Mouse (Mus musculus) hindbrain, embryonic 11.5 days (tissue): ENCODE results near the gene Slc44a1. TPM values are rescaled to one million over a fixed set of nuclear protein-coding genes. Genes with fewer than 3 reads are reported as not detected.

Source experiments
- ATAC-seq: fragments of 200-750 bp; cut with Nextera tagmentation; 2 replicates; pipeline ENCODE4 v1.8.0; 2017; ENCODE audit warnings: mild to moderate bottlenecking, moderate TSS enrichment, moderate library complexity; ENCODE audit not compliant: low FRiP score
- DNase-seq: peaks from one replicate; pipeline ENCODE4 v3.0.0-alpha.2; 2015; ENCODE audit warnings: low spot score
- H3K27ac ChIP-seq: fragments of 300-500 bp; sonication (generic); 2 replicates; pipeline ENCODE4 v1.5.1; 2014; ENCODE audit warnings: mild to moderate bottlenecking, low read depth, low read length
- H3K27me3 ChIP-seq: fragments of 300-500 bp; sonication (generic); 2 replicates; pipeline ENCODE4 v1.6.1; 2014; ENCODE audit warnings: mild to moderate bottlenecking, low read length, moderate library complexity, mixed read lengths; ENCODE audit not compliant: control insufficient read depth, insufficient read depth
- H3K36me3 ChIP-seq: fragments of 300-500 bp; sonication (generic); 2 replicates; pipeline ENCODE4 v1.6.1; 2014; ENCODE audit warnings: mild to moderate bottlenecking, low read length, moderate library complexity, mixed read lengths; ENCODE audit not compliant: control insufficient read depth, insufficient read depth
- H3K4me1 ChIP-seq: fragments of 300-500 bp; sonication (generic); replicated peaks from 2 replicates; pipeline ENCODE4 v1.6.1; 2014; ENCODE audit warnings: low read length, mixed read lengths; ENCODE audit not compliant: control insufficient read depth, insufficient read depth
- H3K4me2 ChIP-seq: fragments of 300-500 bp; sonication (generic); replicated peaks from 2 replicates; pipeline ENCODE4 v1.6.1; 2014; ENCODE audit warnings: mild to moderate bottlenecking, low read depth, low read length
- H3K4me3 ChIP-seq: fragments of 300-500 bp; sonication (generic); 2 replicates; pipeline ENCODE4 v1.5.1; 2014; ENCODE audit warnings: low read depth, low read length
- H3K9ac ChIP-seq: fragments of 300-500 bp; sonication (generic); 2 replicates; pipeline ENCODE4 v1.6.1; 2014; ENCODE audit warnings: low read depth, low read length
- H3K9me3 ChIP-seq: fragments of 300-500 bp; sonication (generic); 2 replicates; pipeline ENCODE4 v1.6.1; 2016; ENCODE audit warnings: low read length; ENCODE audit not compliant: control insufficient read depth
- WGBS: fragments of 180-500 bp; shearing (Covaris S2); extraction: QIAGEN DNeasy Blood & Tissue Kit; methylation state at CpG from one replicate; pipeline ENCODE4 v1.1.7; 2014; 5-methylcytosine and 5-hydroxymethylcytosine counted together
- polyA plus RNA-seq: library from polyadenylated mRNA; unstranded; fragments of >200 nt; fragmentation: Nextera tagmentation; extraction: Ambion mirVana; gene quantifications from 2 replicates; pipeline ENCODE4 v1.2.1, GENCODE M21; 2014

The Slc44a1 gene
- polyA plus RNA-seq, 1 experiment from 2014 or later, result 14.4 TPM

DNA sequence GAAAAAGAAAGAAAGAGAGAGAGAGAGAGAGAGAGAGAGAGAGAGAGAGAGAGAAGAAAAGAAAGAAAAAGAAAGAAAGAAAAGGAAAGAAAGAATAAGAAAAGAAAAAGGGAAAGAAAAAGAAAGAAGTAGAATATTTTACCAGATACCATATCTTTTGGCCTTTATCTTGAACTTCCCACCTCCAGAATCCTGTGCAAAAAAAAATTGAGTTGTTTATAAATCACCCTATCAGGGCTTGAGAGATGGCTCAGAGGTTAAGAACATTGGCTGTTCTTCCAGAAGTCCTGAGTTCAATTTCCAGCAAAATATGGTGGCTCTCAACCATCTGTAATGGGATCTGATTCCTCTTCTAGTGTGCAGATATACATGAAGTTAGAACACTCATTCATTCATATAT is 33.3 kb upstream of the Slc44a1 start:
- Histone ChIP-seq H3K27me3 (no peaks in the 10 kb centered on the region), H3K4me1 (no peaks in the 10 kb centered on the region), H3K9ac (no peak overlapping the region), H3K9me3 (no peaks in the 10 kb centered on the region), H3K27ac (no peak overlapping the region), H3K36me3 (no peaks in the 10 kb centered on the region), H3K4me2 (no peak overlapping the region), H3K4me3 (no peak overlapping the region)
- no peak for ATAC-seq
- no peak for DNase-seq

DNA sequence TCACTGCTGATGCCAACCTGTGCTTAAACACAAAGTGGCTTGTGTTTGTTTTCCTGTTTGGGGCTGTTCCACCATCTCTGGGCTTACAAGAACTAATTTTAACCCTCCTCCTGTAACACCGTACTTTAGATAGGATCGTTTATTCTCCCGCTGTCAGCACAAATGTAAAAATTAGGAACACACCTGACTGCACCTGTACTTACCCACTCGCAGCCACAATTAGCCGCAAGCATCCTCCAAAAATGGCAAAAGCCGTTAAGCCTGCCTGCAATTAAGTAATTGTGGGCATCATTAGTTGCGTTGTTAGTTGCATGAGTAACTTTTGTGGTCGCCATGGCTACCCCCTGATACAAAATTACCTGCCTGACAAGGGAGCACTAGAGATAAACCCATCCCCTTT is 31.4 kb upstream of the Slc44a1 start:
- no peak overlapping the region for H3K4me3 ChIP-seq
- H3K9me3 ChIP-seq, result no peaks in the 10 kb centered on the region
- no peak overlapping the region for H3K4me2 ChIP-seq
- H3K27me3 ChIP-seq, result no peaks in the 10 kb centered on the region
- H3K27ac ChIP-seq, result no peak overlapping the region
- no peaks in the 10 kb centered on the region for H3K4me1 ChIP-seq
- ATAC-seq (no peak), DNase-seq (no peak)
- 82% methylated on average over 8 of the region's 8 CpGs for WGBS
- H3K36me3 ChIP-seq, result no peaks in the 10 kb centered on the region
- no peak overlapping the region for H3K9ac ChIP-seq

DNA sequence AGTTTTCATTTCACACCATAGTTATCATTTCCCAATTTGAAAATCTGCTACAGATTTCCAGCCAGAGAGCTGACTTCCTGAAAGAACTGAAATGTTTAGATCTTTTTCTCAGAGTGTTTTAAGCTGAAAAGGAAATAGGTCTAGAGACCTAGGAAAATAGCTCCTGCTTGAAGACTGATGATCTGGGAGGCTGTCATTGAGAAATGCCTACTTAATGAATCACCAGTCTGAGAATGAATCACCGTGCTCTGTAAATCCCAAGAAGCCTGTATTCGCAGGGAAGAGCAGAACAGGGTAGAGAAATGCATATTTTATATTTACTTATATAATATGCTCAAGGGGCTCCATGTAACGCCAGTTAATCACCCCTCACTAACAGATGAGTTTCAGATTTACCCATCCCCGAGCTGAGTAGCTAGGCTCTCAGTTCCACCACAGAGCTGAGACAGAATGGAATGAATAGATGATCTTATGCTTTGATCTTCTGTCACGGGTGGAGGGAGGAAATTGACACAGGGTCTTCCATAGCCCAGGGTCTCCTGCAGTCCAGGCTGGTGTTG is 30.6 kb upstream of the Slc44a1 start:
- WGBS, result 43% methylated on average over 5 of the region's 5 CpGs
- Histone ChIP-seq H3K4me1 (no peaks in the 10 kb centered on the region), H3K27ac (no peak overlapping the region), H3K4me3 (no peak overlapping the region), H3K9me3 (no peaks in the 10 kb centered on the region), H3K9ac (no peak overlapping the region), H3K4me2 (no peak overlapping the region), H3K36me3 (no peaks in the 10 kb centered on the region), H3K27me3 (no peaks in the 10 kb centered on the region)
- no peak for DNase-seq
- no peak for ATAC-seq

DNA sequence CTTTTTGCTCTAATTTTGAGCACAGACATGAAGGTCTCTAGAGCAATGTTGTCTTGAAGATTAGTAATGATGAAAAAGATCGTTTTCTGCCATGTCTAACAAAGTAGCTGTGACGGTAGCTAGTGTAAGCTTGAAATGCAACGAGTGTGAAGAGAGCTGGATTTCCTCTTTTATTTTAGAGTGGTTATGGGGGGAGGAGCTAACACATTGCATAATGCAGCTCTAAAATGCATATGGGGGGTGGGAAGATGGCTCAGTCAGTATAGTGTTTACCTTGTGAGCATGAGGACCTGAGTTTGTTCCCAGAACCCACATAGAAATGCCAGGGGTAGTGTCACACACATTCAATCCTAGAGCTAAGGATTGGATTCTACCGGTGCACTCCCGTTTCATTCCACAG is 29.5 kb upstream of the Slc44a1 start:
- Histone ChIP-seq H3K4me3 (no peak overlapping the region), H3K4me2 (no peak overlapping the region), H3K4me1 (no peaks in the 10 kb centered on the region)

DNA sequence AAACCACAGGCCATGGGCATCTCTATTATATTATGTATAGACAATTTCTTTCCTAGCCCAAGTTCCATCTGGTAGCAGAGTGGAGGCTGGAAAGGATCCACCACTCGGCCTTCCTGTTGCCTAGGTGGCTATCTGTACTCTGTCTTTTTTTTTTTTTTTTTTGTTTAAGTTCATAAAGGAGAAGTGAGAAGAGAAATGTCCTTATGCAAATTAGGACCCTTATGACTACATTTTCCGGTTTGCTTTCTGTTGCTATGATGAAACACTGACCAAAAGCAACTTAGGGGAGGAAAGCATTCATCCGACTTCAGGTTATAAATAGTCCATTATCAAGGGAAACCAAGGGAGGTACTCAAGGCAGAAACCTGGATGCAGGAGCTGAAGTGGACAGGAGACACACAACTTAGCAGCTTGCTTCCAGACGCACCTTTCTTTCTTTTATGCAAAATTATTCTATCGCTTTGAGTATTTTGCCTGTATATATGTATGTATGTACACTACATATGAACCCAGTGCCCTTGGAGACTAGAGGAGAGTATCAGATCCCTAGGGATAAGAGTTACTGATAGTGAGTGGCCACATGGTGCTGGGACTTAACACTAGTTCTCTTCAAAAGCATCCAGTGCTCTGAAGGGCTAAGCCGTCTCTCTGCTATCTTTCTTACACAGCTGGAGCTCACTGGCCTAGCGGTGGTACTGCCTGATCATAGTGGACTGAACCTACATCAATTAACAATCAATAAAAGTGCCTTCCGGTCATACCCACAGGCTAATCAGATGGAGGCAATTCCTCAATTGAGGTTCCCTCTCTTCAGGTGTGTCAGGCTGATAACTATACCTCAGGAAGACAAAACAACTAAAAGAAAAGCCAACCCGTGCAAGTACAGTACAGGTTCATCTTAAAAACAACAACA is 28.0 kb upstream of the Slc44a1 start:
- Histone ChIP-seq H3K36me3 (no peaks in the 10 kb centered on the region), H3K9me3 (no peaks in the 10 kb centered on the region), H3K4me1 (no peaks in the 10 kb centered on the region), H3K9ac (no peak overlapping the region), H3K27ac (no peak overlapping the region), H3K4me2 (no peak overlapping the region), H3K27me3 (no peaks in the 10 kb centered on the region), H3K4me3 (no peak overlapping the region)
- no peak for ATAC-seq
- WGBS, result 85% methylated on average over 9 of the region's 9 CpGs
- no peak for DNase-seq

More for the DNA sequence above, 29.5 kb upstream of the Slc44a1 start:
- H3K9me3 ChIP-seq, result no peaks in the 10 kb centered on the region
- no peak for DNase-seq
- H3K9ac ChIP-seq, result no peak overlapping the region
- WGBS, result 86% methylated on average over 5 of the region's 5 CpGs
- no peaks in the 10 kb centered on the region for H3K27me3 ChIP-seq
- H3K36me3 ChIP-seq, result no peaks in the 10 kb centered on the region
- ATAC-seq, result no peak
- H3K27ac ChIP-seq, result no peak overlapping the region

DNA sequence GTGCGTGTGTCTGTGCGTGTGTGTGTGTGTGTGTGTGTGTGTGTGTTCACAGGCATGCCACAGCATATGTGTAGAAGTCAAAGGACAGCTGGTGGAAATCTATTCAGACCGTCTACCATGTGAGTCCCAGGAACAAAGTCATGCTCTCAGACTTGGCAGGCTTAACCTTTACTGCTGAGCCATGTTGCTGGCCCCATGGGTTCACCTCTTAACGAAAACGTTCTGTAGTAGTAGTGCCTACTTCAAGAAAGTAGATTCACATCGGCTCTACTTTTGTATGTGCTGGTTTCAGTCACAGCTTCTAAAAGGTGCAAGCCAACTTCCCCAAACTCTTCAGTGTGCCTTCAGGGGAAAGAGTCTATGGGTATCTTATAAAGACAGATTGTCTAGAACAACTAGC is 27.2 kb upstream of the Slc44a1 start:
- no peak overlapping the region for H3K9ac ChIP-seq
- ATAC-seq, result no peak
- 82% methylated on average over 6 of the region's 6 CpGs for WGBS
- no peak overlapping the region for H3K4me2 ChIP-seq
- no peak overlapping the region for H3K27ac ChIP-seq
- no peaks in the 10 kb centered on the region for H3K4me1 ChIP-seq
- H3K36me3 ChIP-seq, result no peaks in the 10 kb centered on the region
- H3K27me3 ChIP-seq, result no peaks in the 10 kb centered on the region
- DNase-seq, result no peak
- H3K9me3 ChIP-seq, result no peaks in the 10 kb centered on the region
- H3K4me3 ChIP-seq, result no peak overlapping the region

DNA sequence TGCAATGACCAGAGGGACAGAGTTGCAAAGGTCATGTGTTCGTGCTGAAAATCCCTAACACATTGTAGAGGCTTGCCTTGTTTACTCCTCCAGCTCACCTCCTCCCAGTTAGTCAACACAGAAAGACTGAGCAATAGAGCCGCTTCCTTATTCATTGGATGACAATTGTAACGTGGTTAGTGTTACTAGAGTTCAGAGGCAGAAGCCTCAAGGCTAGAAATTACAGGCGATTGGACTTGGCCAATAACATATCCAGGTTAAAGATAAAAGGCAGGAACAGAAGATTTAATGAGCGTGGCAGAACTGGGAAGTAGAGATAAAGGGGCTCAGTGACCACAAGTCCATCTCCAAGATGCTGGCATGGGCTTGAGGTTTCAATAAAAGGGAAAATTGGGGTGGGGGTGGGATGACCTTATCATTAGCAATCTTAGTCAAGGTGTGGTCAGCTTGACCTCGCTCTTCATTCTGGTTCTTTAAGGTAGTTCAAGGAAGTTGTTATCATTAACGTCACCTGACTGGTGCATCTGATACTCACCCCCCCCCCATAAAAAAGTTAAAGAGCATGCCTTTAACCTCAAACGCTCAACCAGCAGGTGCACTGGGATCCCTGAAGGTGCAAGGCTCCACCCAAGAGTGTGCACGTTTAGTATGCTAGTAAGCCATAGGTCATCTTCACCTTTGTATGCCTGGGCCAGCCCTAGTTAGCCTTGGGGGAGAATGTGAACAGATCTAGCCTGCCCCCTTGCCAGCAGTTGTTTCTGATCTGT is 26.0 kb upstream of the Slc44a1 start:
- ATAC-seq (no peak), DNase-seq (no peak)
- Histone ChIP-seq H3K27me3 (no peaks in the 10 kb centered on the region), H3K4me3 (no peak overlapping the region), H3K9me3 (no peaks in the 10 kb centered on the region), H3K4me2 (no peak overlapping the region), H3K4me1 (no peaks in the 10 kb centered on the region), H3K27ac (no peak overlapping the region), H3K36me3 (no peaks in the 10 kb centered on the region), H3K9ac (no peak overlapping the region)
- WGBS, result 82% methylated on average over 9 of the region's 9 CpGs

DNA sequence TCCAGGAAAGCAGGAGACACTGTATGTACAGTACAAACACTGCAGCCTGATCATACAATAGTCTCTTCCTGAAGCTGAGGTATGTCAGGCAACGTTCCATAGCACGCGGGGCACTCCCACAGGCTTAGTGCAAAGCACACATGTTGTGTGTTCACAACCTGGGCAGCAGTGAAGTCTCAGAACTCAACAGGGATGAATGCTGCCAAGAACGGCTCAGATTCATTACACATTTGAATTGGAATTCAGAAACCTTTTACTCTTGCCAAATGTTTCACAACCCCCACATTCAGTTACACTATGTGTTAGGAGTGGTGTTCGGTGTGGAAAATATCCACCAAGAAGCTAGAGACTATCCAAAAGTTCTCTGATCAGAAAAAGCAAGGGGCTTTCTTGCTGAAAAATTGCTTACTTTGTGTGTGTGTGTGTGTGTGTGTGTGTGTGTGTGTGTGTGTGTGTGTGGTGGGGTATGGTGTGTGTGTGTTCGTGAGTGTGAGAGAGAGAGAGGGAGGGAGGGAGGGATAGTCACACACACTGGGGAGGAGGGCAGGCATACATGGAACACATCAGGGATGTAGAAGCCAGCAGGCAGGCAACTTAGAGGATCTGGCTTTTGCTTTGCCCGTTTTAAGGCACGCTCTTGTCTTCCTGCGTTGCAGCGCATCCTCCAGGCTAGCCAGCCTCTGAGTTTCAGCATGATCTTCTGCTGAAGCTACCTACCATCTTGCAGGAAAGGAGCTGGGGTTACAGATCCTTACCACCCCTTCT is 24.2 kb upstream of the Slc44a1 start:
- H3K27ac ChIP-seq, result no peak overlapping the region
- H3K9me3 ChIP-seq, result no peaks in the 10 kb centered on the region
- no peak overlapping the region for H3K4me3 ChIP-seq
- H3K27me3 ChIP-seq, result no peaks in the 10 kb centered on the region
- H3K9ac ChIP-seq, result no peak overlapping the region
- no peak for DNase-seq
- H3K36me3 ChIP-seq, result no peaks in the 10 kb centered on the region
- no peak overlapping the region for H3K4me2 ChIP-seq
- WGBS, result 92% methylated on average over 9 of the region's 10 CpGs
- no peaks in the 10 kb centered on the region for H3K4me1 ChIP-seq
- no peak for ATAC-seq
